Mouse (Mus musculus) layer of hippocampus, adult 11-12 months (tissue): ENCODE measurements around the gene Zfp800.

ENCODE experiments used
- DNase-seq: peaks from one replicate; pipeline ENCODE4 v3.0.0; 2022; ENCODE audit warnings: low spot score

Gene Zfp800

GRCm38 (mm10) chr6:28203454-28203853 lies 194.4 kb downstream of the Zfp800 start:
- DNase-seq = peak; percentile 12

- DNase-seq = no peak
Observed at GRCm38 (mm10) chr6:28202833-28203232, 195.0 kb downstream of the Zfp800 start.

GRCm38 (mm10) chr6:28193901-28194300 lies 203.9 kb downstream of the Zfp800 start:
- DNase-seq = no peak

- DNase-seq = no peak
Observed at GRCm38 (mm10) chr6:28191935-28192334, 205.9 kb downstream of the Zfp800 start.
